Mouse (Mus musculus): Measurements from ENCODE around the gene Olfr798. TPM values are rescaled to one million over a fixed set of nuclear protein-coding genes. Genes with fewer than 3 reads are reported as not detected.

The Olfr798 gene
- polyA plus RNA-seq, 1 experiment: not detected

DNA sequence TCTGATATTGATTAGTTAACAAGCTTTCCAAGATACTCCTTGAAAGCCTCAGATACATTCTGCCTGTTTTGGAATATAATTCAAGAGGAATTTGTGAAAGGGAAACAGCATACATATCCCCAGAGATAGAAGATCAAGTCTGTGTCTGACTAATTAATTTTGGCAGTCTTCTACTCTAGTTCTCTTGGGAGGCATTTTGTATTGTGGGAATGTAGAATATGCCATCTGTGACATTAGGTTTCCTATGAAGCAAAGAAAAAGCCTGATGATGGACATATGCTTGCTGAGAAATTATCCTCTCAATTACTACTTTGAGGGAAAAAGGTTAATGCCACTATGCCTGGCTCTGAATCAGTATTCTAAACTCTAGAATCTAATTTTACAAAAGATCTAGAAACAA lies 4.5 kb downstream of the Olfr798 start:
- Histone ChIP-seq H3K4me3 (ENCODE audit: insufficient read depth, poor library complexity, severe bottlenecking) (no peak overlapping the region), H3K79me3 (ENCODE audit: low read depth) (no peaks in the 10 kb centered on the region), H3K79me2 (ENCODE audit: control insufficient read depth, insufficient read depth) (no peaks in the 10 kb centered on the region), H3K27me3 (ENCODE audit: control insufficient read depth, insufficient read depth, insufficient read length) (no peaks in the 10 kb centered on the region), H3K36me3 (ENCODE audit: control insufficient read depth, insufficient read depth) (no peaks in the 10 kb centered on the region), H3ac (ENCODE audit: control insufficient read depth, insufficient read length, low read depth) (no peak overlapping the region)
- TF ChIP-seq USF1 (IDR thresholded peaks at IDR 0.05; ENCODE audit: low read depth) (no peak), CTCF (IDR thresholded peaks at IDR 0.05; ENCODE audit: control insufficient read depth, insufficient read depth, insufficient read length) (no peak), FOSL1 (IDR thresholded peaks at IDR 0.05; ENCODE audit: insufficient read depth, low read length, poor library complexity, severe bottlenecking) (no peak), CEBPB (IDR thresholded peaks at IDR 0.05; ENCODE audit: low read depth) (no peak), MAX (IDR thresholded peaks at IDR 0.05) (no peak), MYOG (IDR thresholded peaks at IDR 0.05; ENCODE audit: control insufficient read depth, extremely low read depth, insufficient read length) (no peak), MYOD1 (IDR thresholded peaks at IDR 0.05; ENCODE audit: control insufficient read depth, insufficient read length, low read depth) (no peak)

DNA sequence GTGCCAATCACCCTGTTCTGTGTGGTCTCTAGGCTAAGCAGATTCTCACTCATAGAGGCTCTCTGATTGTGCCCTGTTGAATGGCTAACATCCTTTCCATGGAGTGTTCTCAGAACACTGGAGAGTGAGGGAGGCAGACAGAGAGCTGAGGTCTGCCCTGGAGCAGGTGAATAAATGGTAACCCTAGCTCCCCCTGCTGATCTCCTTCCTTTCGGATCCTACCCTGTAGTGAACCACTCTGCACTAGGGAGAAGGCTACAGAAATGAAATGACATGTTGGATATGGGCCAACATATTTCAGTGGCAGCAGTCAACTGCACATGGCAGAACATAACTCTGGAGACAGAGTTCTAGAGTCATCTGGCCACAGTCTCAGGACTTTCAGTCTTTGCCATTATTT lies 6.0 kb downstream of the Olfr798 start:
- Histone ChIP-seq H3K79me2 (ENCODE audit: control insufficient read depth, insufficient read depth) (no peaks in the 10 kb centered on the region), H3K36me3 (ENCODE audit: control insufficient read depth, insufficient read depth) (no peaks in the 10 kb centered on the region), H3ac (ENCODE audit: control insufficient read depth, insufficient read length, low read depth) (no peak overlapping the region), H3K4me3 (ENCODE audit: insufficient read depth, poor library complexity, severe bottlenecking) (no peak overlapping the region), H3K79me3 (ENCODE audit: low read depth) (no peaks in the 10 kb centered on the region), H3K27me3 (ENCODE audit: control insufficient read depth, insufficient read depth, insufficient read length) (no peaks in the 10 kb centered on the region)
- no peak for TF ChIP-seq FOSL1 (IDR thresholded peaks at IDR 0.05; ENCODE audit: insufficient read depth, low read length, poor library complexity, severe bottlenecking)
- TF ChIP-seq CTCF (IDR thresholded peaks at IDR 0.05; ENCODE audit: control insufficient read depth, insufficient read depth, insufficient read length): no peak
- no peak for TF ChIP-seq MAX (IDR thresholded peaks at IDR 0.05)
- no peak for TF ChIP-seq USF1 (IDR thresholded peaks at IDR 0.05; ENCODE audit: low read depth)
- no peak for TF ChIP-seq MYOD1 (IDR thresholded peaks at IDR 0.05; ENCODE audit: control insufficient read depth, insufficient read length, low read depth)
- TF ChIP-seq CEBPB (IDR thresholded peaks at IDR 0.05; ENCODE audit: low read depth): no peak
- no peak for TF ChIP-seq MYOG (IDR thresholded peaks at IDR 0.05; ENCODE audit: control insufficient read depth, extremely low read depth, insufficient read length)

DNA sequence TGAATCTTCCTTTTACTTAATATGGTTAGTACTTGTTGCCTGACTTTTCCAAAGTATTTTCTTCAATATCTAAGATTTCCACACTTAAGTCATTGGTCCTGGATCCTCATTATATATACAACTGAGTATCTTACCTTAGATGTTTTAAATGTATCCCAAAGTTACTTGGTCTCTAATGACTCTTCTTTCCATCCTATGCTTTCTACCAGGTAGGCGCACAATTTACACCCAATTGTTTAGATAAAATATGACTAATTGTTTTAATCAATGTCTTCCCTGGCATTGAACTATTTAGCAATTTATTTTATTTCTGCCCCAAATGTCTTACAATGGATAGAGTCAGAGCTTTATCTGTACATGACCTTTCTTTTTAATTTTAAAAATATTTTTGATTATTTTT lies 15.3 kb downstream of the Olfr798 start, which contains the start of gene Olfr796:
Gene Olfr796, minus strand, starts transcription at position 101 of the 400 bp plus-strand sequence.
- Histone ChIP-seq H3K4me3 (ENCODE audit: insufficient read depth, poor library complexity, severe bottlenecking) (no peak within 1 kb of the TSS), H3K79me2 (ENCODE audit: control insufficient read depth, insufficient read depth) (no peaks in the 10 kb centered on the region), H3K79me3 (ENCODE audit: low read depth) (no peaks in the 10 kb centered on the region), H3K27me3 (ENCODE audit: control insufficient read depth, insufficient read depth, insufficient read length) (no peaks in the 10 kb centered on the region), H3K36me3 (ENCODE audit: control insufficient read depth, insufficient read depth) (no peaks in the 10 kb centered on the region), H3ac (ENCODE audit: control insufficient read depth, insufficient read length, low read depth) (no peak within 1 kb of the TSS)
- no peak for TF ChIP-seq USF1 (IDR thresholded peaks at IDR 0.05; ENCODE audit: low read depth)
- no peak for TF ChIP-seq CTCF (IDR thresholded peaks at IDR 0.05; ENCODE audit: control insufficient read depth, insufficient read depth, insufficient read length)
- no peak for TF ChIP-seq MAX (IDR thresholded peaks at IDR 0.05)
- TF ChIP-seq MYOG (IDR thresholded peaks at IDR 0.05; ENCODE audit: control insufficient read depth, extremely low read depth, insufficient read length): no peak
- no peak for TF ChIP-seq MYOD1 (IDR thresholded peaks at IDR 0.05; ENCODE audit: control insufficient read depth, insufficient read length, low read depth)
- no peak for TF ChIP-seq FOSL1 (IDR thresholded peaks at IDR 0.05; ENCODE audit: insufficient read depth, low read length, poor library complexity, severe bottlenecking)
- TF ChIP-seq CEBPB (IDR thresholded peaks at IDR 0.05; ENCODE audit: low read depth): no peak

DNA sequence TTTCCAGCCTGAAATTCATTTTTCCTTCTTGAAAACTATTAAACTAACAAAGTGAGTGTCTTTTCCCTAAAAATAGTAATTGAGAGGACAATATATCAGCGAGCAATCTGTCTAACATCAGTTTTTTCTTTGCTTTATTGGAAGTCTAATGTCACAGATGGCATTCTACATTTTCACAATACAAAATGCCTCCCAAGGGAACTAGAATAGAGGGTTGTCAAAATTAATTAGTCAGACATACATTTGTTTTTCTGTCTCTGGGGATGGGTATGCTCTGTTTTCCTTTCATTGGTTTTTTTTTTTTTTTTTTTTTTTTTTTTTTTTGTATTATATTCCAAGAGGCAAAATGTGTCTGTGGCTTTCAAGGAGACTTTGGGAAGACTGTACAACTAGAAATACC lies 50.7 kb downstream of the Olfr798 start:
- Histone ChIP-seq H3K79me3 (ENCODE audit: low read depth) (no peaks in the 10 kb centered on the region), H3K4me3 (ENCODE audit: insufficient read depth, poor library complexity, severe bottlenecking) (no peak overlapping the region), H3K27me3 (ENCODE audit: control insufficient read depth, insufficient read depth, insufficient read length) (no peaks in the 10 kb centered on the region), H3ac (ENCODE audit: control insufficient read depth, insufficient read length, low read depth) (no peak overlapping the region), H3K36me3 (ENCODE audit: control insufficient read depth, insufficient read depth) (no peaks in the 10 kb centered on the region), H3K79me2 (ENCODE audit: control insufficient read depth, insufficient read depth) (no peaks in the 10 kb centered on the region)
- TF ChIP-seq MYOD1 (IDR thresholded peaks at IDR 0.05; ENCODE audit: control insufficient read depth, insufficient read length, low read depth) (no peak), MYOG (IDR thresholded peaks at IDR 0.05; ENCODE audit: control insufficient read depth, extremely low read depth, insufficient read length) (no peak), CEBPB (IDR thresholded peaks at IDR 0.05; ENCODE audit: low read depth) (no peak), MAX (IDR thresholded peaks at IDR 0.05) (no peak), CTCF (IDR thresholded peaks at IDR 0.05; ENCODE audit: control insufficient read depth, insufficient read depth, insufficient read length) (no peak), FOSL1 (IDR thresholded peaks at IDR 0.05; ENCODE audit: insufficient read depth, low read length, poor library complexity, severe bottlenecking) (no peak)

Small RNA genes lying within 50 kb of the gene (microRNA-seq; reads per million reads assigned to microRNA genes)
- not detected for gene Gm23252 (ENCODE audit: borderline microRNAs expressed)

Other genes with a start within 250 kb of the Olfr798 start
- gene Olfr784, start 243.9 kb downstream of the Olfr798 start, polyA plus RNA-seq (2012; fragmentation: generic; extraction: Trizol): 0.02 TPM
- gene Olfr785, start 222.5 kb downstream of the Olfr798 start, polyA plus RNA-seq (2012; fragmentation: generic; extraction: Trizol): not detected
- not detected for gene Olfr786, start 200.6 kb downstream of the Olfr798 start, polyA plus RNA-seq (2012; fragmentation: generic; extraction: Trizol)
- not detected for gene Olfr787, start 166.1 kb downstream of the Olfr798 start, polyA plus RNA-seq (2012; fragmentation: generic; extraction: Trizol)
- not detected for gene Olfr788, start 156.9 kb downstream of the Olfr798 start, polyA plus RNA-seq (2012; fragmentation: generic; extraction: Trizol)
- gene Olfr789, start 143.2 kb downstream of the Olfr798 start, polyA plus RNA-seq (2012; fragmentation: generic; extraction: Trizol): not detected
- not detected for gene Olfr790, start 129.4 kb downstream of the Olfr798 start, polyA plus RNA-seq (2012; fragmentation: generic; extraction: Trizol)
- not detected for gene Olfr791, start 106.1 kb downstream of the Olfr798 start, polyA plus RNA-seq (2012; fragmentation: generic; extraction: Trizol)
- not detected for gene Olfr792, start 88.8 kb downstream of the Olfr798 start, polyA plus RNA-seq (2012; fragmentation: generic; extraction: Trizol)
- not detected for gene Olfr794, start 60.3 kb downstream of the Olfr798 start, polyA plus RNA-seq (2012; fragmentation: generic; extraction: Trizol)
- gene Olfr796, start 15.4 kb downstream of the Olfr798 start, polyA plus RNA-seq (2012; fragmentation: generic; extraction: Trizol): not detected
- gene Olfr799, start 9.6 kb upstream of the Olfr798 start, polyA plus RNA-seq (2012; fragmentation: generic; extraction: Trizol): not detected
- not detected for gene Olfr800, start 29.8 kb upstream of the Olfr798 start, polyA plus RNA-seq (2012; fragmentation: generic; extraction: Trizol)
- gene Olfr801, start 45.9 kb upstream of the Olfr798 start, polyA plus RNA-seq (2012; fragmentation: generic; extraction: Trizol): not detected
- gene Olfr802, start 60.2 kb upstream of the Olfr798 start, polyA plus RNA-seq (2012; fragmentation: generic; extraction: Trizol): not detected
- gene Olfr803, start 66.4 kb upstream of the Olfr798 start, polyA plus RNA-seq (2012; fragmentation: generic; extraction: Trizol): not detected
- not detected for gene Olfr804, start 75.3 kb upstream of the Olfr798 start, polyA plus RNA-seq (2012; fragmentation: generic; extraction: Trizol)
- gene Olfr805, start 101.4 kb upstream of the Olfr798 start, polyA plus RNA-seq (2012; fragmentation: generic; extraction: Trizol): not detected
- not detected for gene Olfr806, start 114.0 kb upstream of the Olfr798 start, polyA plus RNA-seq (2012; fragmentation: generic; extraction: Trizol)
- not detected for gene Olfr807, start 129.9 kb upstream of the Olfr798 start, polyA plus RNA-seq (2012; fragmentation: generic; extraction: Trizol)
- gene Olfr808, start 137.5 kb upstream of the Olfr798 start, polyA plus RNA-seq (2012; fragmentation: generic; extraction: Trizol): not detected
- gene Olfr809, start 146.7 kb upstream of the Olfr798 start, polyA plus RNA-seq (2012; fragmentation: generic; extraction: Trizol): not detected
- not detected for gene Olfr810, start 167.0 kb upstream of the Olfr798 start, polyA plus RNA-seq (2012; fragmentation: generic; extraction: Trizol)
- not detected for gene Olfr811, start 176.5 kb upstream of the Olfr798 start, polyA plus RNA-seq (2012; fragmentation: generic; extraction: Trizol)
- gene Olfr812, start 218.2 kb upstream of the Olfr798 start, polyA plus RNA-seq (2012; fragmentation: generic; extraction: Trizol): not detected
- not detected for gene Olfr813, start 227.4 kb upstream of the Olfr798 start, polyA plus RNA-seq (2012; fragmentation: generic; extraction: Trizol)